21 mouse cellular contexts compared by ENCODE assay signal in the genomic region with DNA sequence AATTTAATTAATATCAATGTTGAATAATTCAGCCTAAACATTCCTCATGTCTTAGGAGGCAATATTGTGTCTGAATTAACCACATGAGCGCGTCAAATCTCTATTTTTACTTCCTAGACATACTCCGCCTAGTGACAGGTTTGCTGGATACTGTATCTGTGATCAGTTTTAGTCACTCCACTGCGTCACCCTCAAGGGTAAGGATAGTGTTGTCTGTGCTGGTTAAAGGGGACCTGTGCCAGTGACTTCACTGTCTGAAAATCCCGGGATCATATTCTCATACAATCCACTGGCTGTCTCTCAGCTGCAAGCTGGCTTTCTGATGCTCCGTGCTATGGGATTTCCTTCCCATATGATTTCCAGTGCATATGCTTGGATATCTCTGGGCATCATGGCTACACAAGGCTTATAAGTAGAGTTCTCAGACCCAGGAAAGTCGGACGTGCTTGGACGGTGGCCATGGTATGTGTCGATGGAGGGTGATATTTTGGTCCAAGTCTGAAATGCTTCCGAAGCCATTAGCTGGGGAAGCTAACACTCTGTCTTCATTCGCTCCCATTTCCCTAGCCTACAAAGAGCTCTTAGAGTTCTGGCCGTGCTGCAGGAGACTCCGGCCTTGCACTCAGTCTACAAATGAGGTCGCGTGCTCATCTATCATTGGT. TPM values are rescaled to one million over a fixed set of nuclear protein-coding genes. Genes with fewer than 3 reads are reported as not detected.
A peak's percentile ranks its signal among the peaks of the same experiment; 100 is the strongest.
DNase-seq lines count a peak whose midpoint lies in the region; ATAC-seq and TF ChIP-seq lines count a peak whose summit lies in the region.
"Had no signal": no experiment of that assay in that cellular context is flagged by ENCODE, and none has a peak within 500 bp of the region (broad histone marks: within the 10 kb centered on the region; RNA-seq: fewer than 3 reads in every experiment).

No protein-coding gene starts in this region.

- no peak overlapping the region for H3K4me3 ChIP-seq in lung, embryonic 14.5 days (ENCODE audit: low read depth, low read length)
- H3K4me3 ChIP-seq in heart, embryonic 15.5 days: no peak overlapping the region
- H3K4me3 ChIP-seq: embryonic facial prominence, embryonic 13.5 days; liver, embryonic 12.5 days had no signal

- no peak overlapping the region for H3K4me2 ChIP-seq in lung, embryonic 14.5 days
- peak overlapping the region; percentile 22 for H3K4me2 ChIP-seq in heart, embryonic 15.5 days
- H3K4me2 ChIP-seq: embryonic facial prominence, embryonic 13.5 days; liver, embryonic 12.5 days had no signal

- no peak overlapping the region for H3K9ac ChIP-seq in lung, embryonic 14.5 days
- H3K9ac ChIP-seq in heart, embryonic 15.5 days: no peak overlapping the region
- H3K9ac ChIP-seq: embryonic facial prominence, embryonic 13.5 days; liver, embryonic 12.5 days had no signal

- no peaks in the 10 kb centered on the region for H3K4me1 ChIP-seq in lung, embryonic 14.5 days (ENCODE audit: insufficient read depth)
- H3K4me1 ChIP-seq in heart, embryonic 15.5 days (replicated peaks): peaks cover 30% of the 10 kb centered on the region
- H3K4me1 ChIP-seq: embryonic facial prominence, embryonic 13.5 days; liver, embryonic 12.5 days had no signal

- no peak for TF ChIP-seq CTCF in lung, embryonic 14.5 days (IDR thresholded peaks at IDR 0.05; ENCODE audit: low read depth)

- H3K27ac ChIP-seq in lung, embryonic 14.5 days (ENCODE audit: low read depth): no peak overlapping the region; the same call in 1 of the 2 replicates
- H3K27ac ChIP-seq in heart, embryonic 15.5 days: peak overlapping the region; percentile 87
- H3K27ac ChIP-seq: embryonic facial prominence, embryonic 13.5 days; liver, embryonic 12.5 days had no signal

- H3K36me3 ChIP-seq in lung, embryonic 14.5 days (ENCODE audit: insufficient read depth): no peaks in the 10 kb centered on the region
- no peaks in the 10 kb centered on the region for H3K36me3 ChIP-seq in heart, embryonic 15.5 days
- H3K36me3 ChIP-seq: embryonic facial prominence, embryonic 13.5 days had no signal

- no peaks in the 10 kb centered on the region for H3K9me3 ChIP-seq in lung, embryonic 14.5 days (ENCODE audit: low read depth, low read length)
- H3K9me3 ChIP-seq in heart, embryonic 15.5 days (replicated peaks): no peaks in the 10 kb centered on the region
- H3K9me3 ChIP-seq: embryonic facial prominence, embryonic 13.5 days; liver, embryonic 12.5 days had no signal

- ATAC-seq in lung, embryonic 14.5 days (ENCODE audit: insufficient read depth): no peak
- peak; percentile 81 for ATAC-seq in heart, embryonic 15.5 days (replicated peaks; ENCODE audit: insufficient number of reproducible peaks, insufficient read depth, low FRiP score, low read depth)
- ATAC-seq: activated CD4-positive, CD25-positive, alpha-beta regulatory T cell, adult 4 months; liver, embryonic 12.5 days; lung, postnatal 0 days; Patski had no signal

- H3K27me3 ChIP-seq in lung, embryonic 14.5 days (ENCODE audit: insufficient read depth, low read length): no peaks in the 10 kb centered on the region
- H3K27me3 ChIP-seq in heart, embryonic 15.5 days: no peaks in the 10 kb centered on the region
- H3K27me3 ChIP-seq: embryonic facial prominence, embryonic 13.5 days; liver, embryonic 12.5 days; Patski had no signal

- 78% methylated on average over 16 of the region's 16 CpGs for WGBS in lung, embryonic 14.5 days
- 42% methylated on average over 16 of the region's 16 CpGs for WGBS in heart, embryonic 15.5 days

- DNase-seq in gastrocnemius, adult 8-10 months (ENCODE audit: low spot score in 2 of 2): peak; percentile 13 to 23
- DNase-seq in gastrocnemius, postnatal 10 days: no peak
- DNase-seq in lung, embryonic 14.5 days: peak; percentile 45
- no peak for DNase-seq in lung, postnatal 36 days
- DNase-seq in skeletal muscle tissue, adult 2 months (ENCODE audit: low read depth, low spot score): peak; percentile 57
- no peak for DNase-seq in urinary bladder, adult 18-20 months (ENCODE audit: low spot score in 2 of 2)
- DNase-seq in right cerebral cortex, adult 18-20 months: no peak
- DNase-seq: adrenal gland, postnatal 36 days; cerebellum, adult 2 months; layer of hippocampus, postnatal 36 days; thymus, postnatal 14 days had no signal

RNA-seq across cellular contexts. Expression of gene Trmt10a, which starts 23.7 kb away (rescaled TPM):
- 1 to 10 TPM in 3 of 4 experiments, under 1 TPM in 1; 0.80 to 2.5 (median 2.1) TPM for total RNA-seq in gastrocnemius, adult 8-10 months (2022)
- 1 to 10 TPM; 4.2 to 4.5 TPM for total RNA-seq in gastrocnemius, postnatal 10 days (2021)
- polyA plus RNA-seq in lung, embryonic 14.5 days (2014; fragmentation: Nextera tagmentation; extraction: Ambion mirVana): 13.8 and 14.2 TPM in 2 replicates
- 6.9 and 8.3 TPM in 2 replicates for polyA plus RNA-seq in heart, embryonic 15.5 days (2015; fragmentation: Nextera tagmentation; extraction: Ambion mirVana)

RNA-seq across cellular contexts. Expression of gene Mttp, which starts 25.2 kb away (rescaled TPM):
- total RNA-seq in gastrocnemius, adult 8-10 months (2022): 1 to 10 TPM; 1.3 to 2.5 (median 1.5) TPM
- total RNA-seq in gastrocnemius, postnatal 10 days (2021): 1 to 10 TPM; 3.6 to 3.7 TPM
- polyA plus RNA-seq in lung, embryonic 14.5 days (2014; fragmentation: Nextera tagmentation; extraction: Ambion mirVana): 6.8 and 6.9 TPM in 2 replicates
- polyA plus RNA-seq in heart, embryonic 15.5 days (2015; fragmentation: Nextera tagmentation; extraction: Ambion mirVana): 6.0 and 6.8 TPM in 2 replicates

RNA-seq across cellular contexts. Expression of gene Gm5105, which starts 52.4 kb away (rescaled TPM):
- 1 to 10 TPM in 2 of 4 experiments, under 1 TPM in 2; 0.72 to 1.8 (median 1.2) TPM for total RNA-seq in gastrocnemius, adult 8-10 months (2022)
- total RNA-seq in gastrocnemius, postnatal 10 days (2021): 1 to 10 TPM; 2.0 to 2.5 TPM
- polyA plus RNA-seq in lung, embryonic 14.5 days (2014; fragmentation: Nextera tagmentation; extraction: Ambion mirVana): 0.19 TPM in 1 of 2 replicates, not detected in the other
- 0.47 and 0.58 TPM in 2 replicates for polyA plus RNA-seq in heart, embryonic 15.5 days (2015; fragmentation: Nextera tagmentation; extraction: Ambion mirVana)
- total RNA-seq: adrenal gland, postnatal 36 days; megakaryocyte-erythroid progenitor cell, adult 5-6 weeks; midbrain, postnatal 0 days had no signal
- polyA plus RNA-seq: activated CD4-positive, CD25-positive, alpha-beta regulatory T cell, adult 4 months; embryonic facial prominence, embryonic 13.5 days; liver, embryonic 12.5 days; neural tube, embryonic 11.5 days; stomach, postnatal 0 days had no signal

RNA-seq across cellular contexts. Expression of gene 1110002E22Rik, which starts 54.7 kb away (rescaled TPM):
- total RNA-seq in gastrocnemius, adult 8-10 months (2022): 100 to 1,000 TPM in 1 of 4 experiments, 10 to 100 TPM in 3; 52.7 to 126 (median 95.8) TPM
- total RNA-seq in gastrocnemius, postnatal 10 days (2021): 100 to 1,000 TPM; 191 to 209 TPM
- polyA plus RNA-seq in lung, embryonic 14.5 days (2014; fragmentation: Nextera tagmentation; extraction: Ambion mirVana): 0.21 and 0.31 TPM in 2 replicates
- 13.8 and 16.0 TPM in 2 replicates for polyA plus RNA-seq in heart, embryonic 15.5 days (2015; fragmentation: Nextera tagmentation; extraction: Ambion mirVana)
- total RNA-seq: megakaryocyte-erythroid progenitor cell, adult 5-6 weeks had no signal
- polyA plus RNA-seq: activated CD4-positive, CD25-positive, alpha-beta regulatory T cell, adult 4 months had no signal

Comparison
In these comparisons a context has a peak if more than half of its experiments do, and no peak if none do; other contexts are left out.
1. DNase-seq: peak in gastrocnemius, adult 8-10 months (2 of 2), lung, embryonic 14.5 days (single experiment) and skeletal muscle tissue, adult 2 months (single experiment); none in gastrocnemius, postnatal 10 days (single experiment), lung, postnatal 36 days (single experiment), urinary bladder, adult 18-20 months (0 of 2) and right cerebral cortex, adult 18-20 months (single experiment).